Mouse (Mus musculus) cerebellum, adult 2 months (tissue): Measurements from ENCODE around the gene Prr5.

Experiments used
- CTCF ChIP-seq: fragments of 200-500 bp; IDR thresholded peaks from 2 replicates; pipeline ENCODE4 v1.5.1; 2011; ENCODE audit warnings: low read depth, mild to moderate bottlenecking, control low read depth, low read length, moderate library complexity, borderline replicate concordance; ENCODE audit not compliant: insufficient read depth
- POLR2A ChIP-seq: fragments of 200-500 bp; IDR thresholded peaks from 2 replicates; pipeline ENCODE4 v1.6.1; 2011; ENCODE audit warnings: low read length, control low read depth, borderline replicate concordance; ENCODE audit not compliant: insufficient read depth

GRCm38 (mm10) chr15:84700147-84700794 lies 30.9 kb downstream of the Prr5 start:
- peak; percentile 51 for TF ChIP-seq CTCF
- no peak for TF ChIP-seq POLR2A
